Mouse (Mus musculus) heart, postnatal 0 days (tissue): ENCODE results near the gene Kdm2b.

ENCODE experiments used
- CTCF ChIP-seq: IDR thresholded peaks from 2 replicates; pipeline ENCODE4 v1.5.1; 2016; ENCODE audit warnings: antibody characterized with exemption, control low read depth, low read depth
- EP300 ChIP-seq: IDR thresholded peaks from 2 replicates; pipeline ENCODE4 v1.6.1; 2016; ENCODE audit warnings: antibody characterized with exemption, low read depth

DNA sequence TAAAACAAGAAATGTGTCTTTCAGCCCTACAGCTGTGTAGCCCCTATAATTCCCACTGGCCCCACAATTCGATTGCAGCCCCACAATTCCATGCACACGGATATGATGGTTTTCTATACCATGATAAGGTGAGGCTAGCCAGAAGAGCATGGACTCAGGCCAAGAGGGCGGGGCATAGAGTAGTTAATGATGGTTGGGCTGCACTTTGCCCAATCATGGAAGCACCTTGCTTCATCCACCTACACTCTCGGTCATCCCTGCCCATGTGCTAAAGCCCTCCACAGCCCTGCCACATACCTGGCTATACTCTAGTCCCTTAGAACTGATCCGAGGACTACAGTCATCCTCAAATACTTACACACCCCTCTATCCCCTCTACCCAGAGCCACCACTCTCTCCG, 61.9 kb downstream of the Kdm2b start:
- TF ChIP-seq CTCF (no peak), EP300 (no peak)
